Mouse (Mus musculus) erythroid progenitor cell, adult 5-6 weeks (primary cell): Measurements from ENCODE around the gene Me3. TPM values are rescaled to one million over a fixed set of nuclear protein-coding genes. Genes with fewer than 3 reads are reported as not detected.
"Not testable (repeated sequence)": the region's sequence is repeated elsewhere in the genome, so short reads cannot be mapped to it uniquely, and the experiment has no call there.

Experiments
- ATAC-seq: replicated peaks from 2 replicates; pipeline ENCODE4 v1.8.0; 2016; ENCODE audit warnings: moderate number of reproducible peaks, mild to moderate bottlenecking, moderate TSS enrichment, inconsistent platforms; ENCODE audit not compliant: poor library complexity, low FRiP score, severe bottlenecking
- total RNA-seq, 2 experiments: library from RNA; stranded (forward) in 1 of 2; stranded (reverse) in 1 of 2; fragments of 150-400 nt in 1 of 2; fragments of 186-747, 209-891 nt in 1 of 2; gene quantifications; 2 replicates each; pipeline versions ENCODE4 v1.2.3 to v1.2.4; 2015 to 2017; ENCODE audit warnings: low replicate concordance in 2 of 2

Gene Me3
- total RNA-seq, 2 experiments from 2014 or later, result not detected

DNA sequence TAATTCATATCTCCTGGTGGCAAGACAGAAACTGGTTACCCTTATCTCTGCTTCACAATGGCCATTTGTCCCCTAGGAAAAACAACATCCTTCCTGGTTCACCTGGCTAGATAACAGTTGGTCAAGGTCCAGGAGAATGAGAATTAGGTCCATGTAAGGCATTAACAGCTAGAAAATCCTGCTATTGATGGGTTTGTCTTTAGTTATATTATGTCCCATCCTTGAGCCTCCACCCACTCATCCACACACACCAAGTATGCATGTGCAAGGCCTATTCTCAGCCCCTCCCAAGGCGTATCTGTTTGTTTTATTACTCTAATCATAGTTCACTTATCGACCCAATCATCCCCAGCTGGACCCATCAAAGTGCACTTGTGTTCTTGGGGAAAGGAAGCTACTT, 88.1 kb downstream of the Me3 start:
- ATAC-seq, result no peak

DNA sequence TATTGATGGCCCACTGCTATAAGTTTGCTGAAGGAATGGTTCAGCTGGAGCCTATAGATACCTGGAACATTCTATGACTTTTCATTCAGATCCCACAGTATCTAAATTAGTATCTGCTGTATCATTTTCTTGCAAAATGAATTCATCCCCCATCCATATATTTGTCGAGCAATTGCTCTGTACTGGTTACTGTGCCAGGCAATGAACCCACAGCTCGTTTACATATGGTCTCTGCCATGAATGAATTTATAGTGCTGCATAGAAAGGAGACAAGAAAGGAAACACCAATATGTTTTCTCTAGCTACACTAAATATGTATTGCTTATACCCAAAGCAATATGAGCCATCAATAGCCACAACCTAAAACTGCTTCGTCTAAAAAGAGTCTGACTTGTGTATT, 94.5 kb downstream of the Me3 start:
- ATAC-seq, result no peak

GRCm38 (mm10) chr7:89727615-89728014, 95.4 kb downstream of the Me3 start:
- ATAC-seq, result no peak

GRCm38 (mm10) chr7:89728393-89728792, 96.2 kb downstream of the Me3 start:
- ATAC-seq, result no peak

- no peak for ATAC-seq
Observed at GRCm38 (mm10) chr7:89730514-89730913, 98.3 kb downstream of the Me3 start.

DNA sequence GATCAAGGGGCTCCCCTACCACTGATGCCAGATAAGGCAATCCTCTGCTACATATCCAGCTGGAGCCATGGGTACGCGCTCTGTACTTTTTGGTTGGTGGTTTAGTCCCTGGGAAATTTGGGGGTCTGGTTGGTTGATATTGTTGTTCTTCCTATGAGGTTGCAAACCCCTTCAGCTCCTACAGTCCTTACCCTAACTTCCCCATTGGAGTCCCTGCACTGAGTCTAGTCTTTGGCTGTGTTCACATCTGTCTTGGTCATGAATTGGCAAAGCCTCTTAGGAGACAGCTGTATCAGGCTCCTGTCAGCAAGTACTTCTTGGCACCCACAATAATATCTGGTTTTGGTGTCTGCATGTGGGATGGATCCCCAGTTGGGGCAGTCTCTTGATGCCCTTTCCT, 98.9 kb downstream of the Me3 start:
- ATAC-seq, result not testable (repeated sequence)

- no peak for ATAC-seq
Observed at GRCm38 (mm10) chr7:89748415-89748814, 116.2 kb downstream of the Me3 start.

DNA sequence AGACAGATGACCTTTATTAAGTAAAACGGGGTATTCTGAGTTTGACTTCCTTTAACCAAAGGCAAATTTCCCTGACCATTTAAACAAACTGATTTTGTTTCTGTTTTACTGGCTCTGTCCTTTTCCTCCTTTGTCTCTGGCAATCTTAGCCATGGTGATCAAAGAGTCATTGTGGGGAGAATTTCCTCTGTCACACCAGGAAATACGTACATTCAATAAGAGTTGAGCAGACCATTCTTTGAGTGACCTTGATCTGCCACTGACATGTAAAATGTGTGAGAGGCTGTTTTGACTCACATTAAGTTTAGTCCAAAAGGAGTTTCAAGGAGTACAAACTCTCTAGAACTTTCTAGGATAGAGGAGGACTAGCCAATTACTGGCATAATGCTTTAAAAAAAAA, 117.0 kb downstream of the Me3 start:
- ATAC-seq, result no peak

- no peak for ATAC-seq
Observed at GRCm38 (mm10) chr7:89766678-89767508, 134.7 kb downstream of the Me3 start.

DNA sequence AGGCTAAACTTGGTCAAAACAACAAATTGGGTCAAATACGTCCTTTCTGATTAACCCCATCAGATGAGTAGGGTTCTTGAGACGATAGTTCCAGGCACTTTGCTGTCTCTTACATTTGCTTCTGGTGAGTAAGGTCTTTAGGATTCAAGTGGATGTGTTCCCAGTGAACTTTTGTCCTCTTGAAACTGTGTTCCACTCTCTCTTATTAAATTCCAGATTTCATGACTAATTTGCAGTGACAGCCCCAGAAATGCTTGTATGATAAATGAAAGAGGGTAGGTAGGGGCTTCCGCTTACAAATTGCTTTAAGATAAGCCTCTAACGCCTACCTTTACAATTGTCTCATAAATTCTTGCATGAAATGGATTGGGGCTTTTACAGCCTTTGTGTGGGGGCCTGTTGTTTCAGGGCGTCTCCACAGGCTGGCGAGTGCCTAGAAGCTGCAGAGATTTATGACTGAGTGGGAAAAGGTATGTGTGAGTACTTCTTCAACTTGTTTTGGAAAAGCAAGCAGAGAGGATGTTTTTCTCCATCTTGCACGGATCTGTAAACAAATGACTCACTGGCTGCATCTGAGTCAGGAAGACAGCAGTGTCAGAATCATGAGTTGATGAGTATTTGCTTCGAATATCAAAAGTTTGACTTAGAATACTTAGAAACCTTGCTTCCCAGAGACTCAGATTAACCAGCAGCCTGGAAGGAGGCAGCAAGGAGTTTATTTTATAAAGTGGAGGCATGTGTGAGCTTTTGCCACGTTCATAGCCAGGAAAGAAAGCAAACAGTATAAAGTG, 137.1 kb downstream of the Me3 start:
- no peak for ATAC-seq

DNA sequence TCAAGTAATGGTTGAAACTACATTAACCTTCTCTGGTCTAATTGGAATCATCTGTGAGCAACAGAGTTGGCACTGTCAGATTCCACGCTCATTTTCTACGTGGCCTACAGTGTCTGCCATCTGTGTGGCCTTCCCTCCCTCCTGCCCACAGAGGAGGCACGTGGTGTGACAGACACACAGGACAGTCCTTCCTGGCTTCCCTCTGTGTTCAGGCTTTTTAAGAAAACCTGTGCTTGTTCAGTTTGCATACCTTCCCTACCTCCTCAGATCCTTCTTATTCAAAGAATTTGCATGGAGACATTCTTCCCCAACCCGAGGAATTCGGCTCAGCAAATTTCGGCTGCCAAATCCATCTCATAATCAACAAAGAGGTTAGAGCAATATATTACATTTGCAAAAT, 137.8 kb downstream of the Me3 start:
- no peak for ATAC-seq

GRCm38 (mm10) chr7:89772906-89773305, 140.7 kb downstream of the Me3 start:
- no peak for ATAC-seq

GRCm38 (mm10) chr7:89773352-89773921, 141.2 kb downstream of the Me3 start:
- no peak for ATAC-seq

GRCm38 (mm10) chr7:89773926-89774325, 141.7 kb downstream of the Me3 start:
- no peak for ATAC-seq

DNA sequence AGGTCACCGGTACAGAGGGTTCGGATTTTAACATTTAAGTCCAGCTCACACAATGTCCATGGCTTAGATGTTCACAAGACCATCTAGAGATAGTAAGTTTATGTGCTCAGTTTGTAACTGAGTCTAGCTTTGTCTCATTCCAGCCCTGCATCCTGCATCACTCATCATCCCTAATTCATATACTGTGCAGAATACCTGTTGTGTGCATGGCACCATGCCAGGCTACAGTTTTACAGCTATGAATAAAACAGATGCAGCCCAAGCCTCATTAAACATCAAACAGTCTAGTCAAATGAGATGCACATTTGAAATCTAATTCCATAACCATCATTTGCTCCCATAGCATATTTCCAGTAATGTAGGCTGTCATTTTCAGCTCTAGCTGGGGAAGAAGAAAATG, 143.7 kb downstream of the Me3 start:
- no peak for ATAC-seq

DNA sequence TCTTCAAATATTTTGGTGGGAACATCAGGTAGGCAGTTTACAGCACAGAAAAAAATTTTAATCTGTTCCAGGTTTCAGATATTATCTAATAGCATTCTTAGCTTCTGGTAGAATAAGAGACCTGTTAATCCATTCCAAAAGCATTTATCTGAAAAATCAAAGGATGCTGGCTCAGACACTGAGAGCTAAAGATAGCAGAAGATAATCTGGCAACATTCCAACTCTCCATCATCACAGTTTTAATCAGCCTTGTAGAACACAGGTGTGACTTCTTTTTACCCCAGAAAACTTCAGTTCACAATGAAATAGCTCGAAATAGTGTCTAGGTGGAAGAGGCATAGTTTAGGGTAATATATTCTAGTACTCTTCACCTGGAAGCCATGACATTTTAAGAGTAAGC, 149.2 kb downstream of the Me3 start:
- ATAC-seq, result no peak

- ATAC-seq, result no peak
Observed at GRCm38 (mm10) chr7:89787735-89788134, 155.5 kb downstream of the Me3 start.

- ATAC-seq, result no peak
Observed at GRCm38 (mm10) chr7:89792576-89792975, 160.4 kb downstream of the Me3 start.

- ATAC-seq, result no peak
Observed at GRCm38 (mm10) chr7:89795366-89795765, 163.2 kb downstream of the Me3 start.

DNA sequence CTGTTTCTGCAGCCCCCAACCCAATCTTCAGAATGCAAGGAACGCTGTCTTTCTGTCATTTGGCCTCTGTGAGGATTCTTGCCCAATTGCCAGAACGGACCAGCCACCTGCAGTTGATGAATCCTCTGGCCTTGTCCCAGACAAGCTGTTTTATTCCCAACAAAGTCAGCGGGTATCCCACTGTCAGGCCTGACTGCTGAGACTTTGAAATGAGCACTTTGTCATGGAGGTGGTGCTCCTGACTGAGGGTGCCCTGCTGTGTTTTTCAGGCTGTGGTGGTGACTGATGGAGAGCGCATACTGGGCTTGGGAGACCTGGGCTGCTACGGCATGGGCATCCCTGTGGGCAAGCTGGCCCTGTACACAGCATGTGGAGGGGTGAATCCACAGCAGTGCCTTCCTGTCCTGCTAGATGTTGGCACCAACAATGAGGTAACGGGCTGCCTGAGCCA, 164.2 kb downstream of the Me3 start:
- ATAC-seq, result no peak
